Mouse (Mus musculus): ENCODE data around the gene Adgrl4.

The Adgrl4 gene

DNA sequence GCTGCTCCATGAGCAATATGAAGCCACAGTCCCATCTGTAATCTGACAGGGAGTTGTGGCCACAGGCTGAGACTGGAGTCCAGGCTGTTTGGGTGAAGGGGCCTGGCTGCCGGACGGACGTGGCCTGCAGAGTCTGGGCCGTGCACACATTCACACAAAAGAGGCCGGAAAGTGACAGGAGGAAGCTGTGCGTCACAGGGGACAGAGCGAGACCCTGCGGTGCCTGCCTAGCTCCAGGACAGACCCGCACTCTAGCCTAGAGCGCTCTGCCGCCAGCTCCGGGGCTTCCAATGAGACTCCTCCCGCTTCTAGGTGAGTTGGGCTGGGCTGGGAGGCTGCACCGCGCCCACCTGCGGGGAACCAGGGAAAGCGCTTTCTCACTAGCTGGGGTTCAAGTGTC is at the start of gene Adgrl4:
TSS of gene Adgrl4 (plus strand) at position 195 of the 400 bp plus-strand sequence.
- no peak for DNase-seq (ENCODE audit: inconsistent ontology term)

DNA sequence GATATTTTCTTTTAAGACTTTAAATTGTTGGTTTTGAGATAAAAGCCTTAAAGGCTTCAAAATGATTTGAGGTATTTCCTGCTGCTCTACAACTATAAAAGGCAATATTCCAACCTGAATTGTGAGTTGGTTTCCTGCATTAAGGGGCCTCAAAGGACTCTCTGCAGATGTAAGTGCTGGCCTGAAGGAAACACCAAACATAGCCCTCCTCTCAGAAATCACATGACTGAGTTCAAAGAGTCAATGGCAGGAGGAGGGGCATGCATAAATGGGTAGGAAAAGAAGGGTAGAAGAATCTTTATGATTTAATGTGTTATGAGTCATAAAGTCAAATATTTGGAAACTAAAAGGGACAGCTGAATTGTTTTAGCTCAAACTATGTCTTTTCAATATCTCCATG is 46.8 kb upstream of the Adgrl4 start:
- no peak for DNase-seq (ENCODE audit: inconsistent ontology term)

DNA sequence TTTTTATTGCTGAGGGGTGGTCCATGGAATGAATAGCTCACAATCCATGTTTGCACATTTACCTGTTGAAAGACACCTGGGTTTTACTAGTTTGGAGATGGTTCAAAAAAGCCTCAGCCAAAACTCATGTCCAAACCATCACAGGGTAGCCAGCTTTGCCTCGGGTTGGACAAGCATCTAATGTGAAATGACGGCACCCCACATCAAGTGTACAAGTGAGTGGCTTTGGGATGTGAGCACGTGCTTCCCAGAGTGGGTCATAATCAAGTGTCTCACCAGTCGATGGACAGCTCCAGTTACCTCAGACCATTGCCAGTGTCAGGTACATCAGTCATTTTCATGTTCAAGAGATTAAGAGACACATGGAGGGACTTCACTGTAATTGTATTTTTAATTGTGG is 44.8 kb upstream of the Adgrl4 start:
- no peak for DNase-seq (ENCODE audit: inconsistent ontology term)

DNA sequence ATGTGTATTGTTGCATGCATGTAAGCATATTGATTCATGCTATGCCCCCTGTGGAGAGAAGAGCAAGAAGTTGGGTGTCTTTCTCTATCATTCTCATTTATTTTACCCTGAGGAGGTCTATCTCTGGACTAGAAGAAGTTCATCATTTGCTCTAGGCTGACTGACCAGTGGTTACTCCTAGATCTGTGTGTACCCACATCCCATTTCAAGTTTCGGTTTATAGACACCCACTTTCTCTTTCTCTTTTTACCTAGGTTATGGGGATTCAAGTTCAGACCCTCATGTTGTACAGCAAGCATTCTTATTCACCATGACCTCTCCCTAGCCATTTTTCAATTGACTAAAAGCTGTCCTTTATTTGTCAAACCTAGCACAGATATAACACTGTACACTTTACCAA is 44.4 kb upstream of the Adgrl4 start:
- no peak for DNase-seq (ENCODE audit: inconsistent ontology term)

DNA sequence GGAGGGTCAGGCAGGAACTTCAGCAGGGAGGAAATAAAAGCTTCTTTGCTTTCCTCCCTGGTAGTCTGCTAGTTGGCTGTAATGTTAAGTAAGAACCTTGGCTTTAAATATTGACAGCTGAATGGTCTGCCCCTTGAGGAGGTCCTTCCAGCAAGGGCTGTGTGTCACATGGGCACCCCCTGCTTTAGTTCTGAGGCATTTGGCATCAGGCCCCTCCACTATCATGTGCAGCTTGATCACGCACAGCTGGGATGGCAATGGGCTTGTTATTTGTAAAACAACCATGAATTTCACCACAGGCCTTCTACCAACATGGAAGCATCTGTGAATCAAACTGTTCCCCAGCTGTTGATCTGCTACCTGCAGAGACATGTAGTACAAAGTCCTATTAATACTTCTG is 38.4 kb upstream of the Adgrl4 start:
- DNase-seq (ENCODE audit: inconsistent ontology term) = no peak

DNA sequence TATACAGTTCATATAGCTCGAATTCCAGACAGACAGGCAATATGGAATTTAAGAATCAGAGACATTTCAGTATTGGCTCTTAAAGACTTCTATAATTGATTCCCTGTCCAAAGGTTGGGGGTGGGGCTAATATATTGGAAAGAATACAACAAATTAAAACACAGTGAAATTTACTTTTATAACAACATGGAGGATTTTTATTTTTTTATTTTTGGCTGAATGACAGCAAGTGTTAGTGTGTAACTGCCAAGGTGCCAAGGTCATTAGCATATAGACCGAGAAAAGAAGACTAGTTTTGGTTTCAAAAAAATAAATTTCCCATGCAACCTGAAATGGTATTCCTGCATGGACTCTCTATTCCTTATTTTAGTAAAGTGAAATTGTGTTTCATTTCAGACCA is 26.7 kb upstream of the Adgrl4 start:
- DNase-seq (ENCODE audit: inconsistent ontology term) = no peak

DNA sequence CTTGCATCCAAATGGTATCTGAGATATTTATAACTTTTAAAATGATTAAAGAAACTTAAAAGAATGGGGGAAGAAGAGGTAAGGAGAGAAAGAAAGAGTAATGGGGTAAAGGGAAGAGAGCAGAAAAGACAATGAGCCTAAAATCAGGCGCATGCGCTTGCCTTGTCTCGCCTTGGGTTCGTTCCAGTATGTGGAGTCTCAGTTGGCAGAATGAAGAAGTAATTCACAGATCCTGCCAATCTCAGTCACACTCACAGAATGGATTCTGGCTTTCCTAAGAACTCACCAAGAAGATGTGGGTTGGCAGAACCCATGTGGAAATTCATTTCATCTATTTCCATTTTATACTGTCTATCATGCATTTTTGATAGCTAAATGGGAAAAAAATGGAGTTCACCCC is 26.2 kb upstream of the Adgrl4 start:
- no peak for DNase-seq (ENCODE audit: inconsistent ontology term)

DNA sequence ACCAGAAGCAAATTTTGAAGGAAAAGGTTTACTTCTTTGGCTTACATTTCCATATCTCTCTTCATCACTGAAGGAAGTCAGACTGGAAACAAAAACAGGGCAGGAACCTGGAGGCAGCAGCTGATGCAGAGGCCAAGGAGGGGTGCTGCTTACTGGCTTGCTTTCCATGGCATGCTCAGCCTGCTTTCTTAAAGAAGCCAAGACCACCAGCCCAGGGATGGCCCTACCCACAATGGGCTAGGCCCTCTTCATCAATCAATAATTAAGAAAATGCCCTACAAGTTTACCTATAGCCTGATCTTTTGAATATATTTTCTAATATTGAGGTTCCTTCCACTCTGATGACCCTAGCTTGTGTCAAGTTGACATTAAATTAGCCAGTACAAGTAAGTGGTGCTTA is 20.8 kb upstream of the Adgrl4 start:
- DNase-seq (ENCODE audit: inconsistent ontology term) = no peak

DNA sequence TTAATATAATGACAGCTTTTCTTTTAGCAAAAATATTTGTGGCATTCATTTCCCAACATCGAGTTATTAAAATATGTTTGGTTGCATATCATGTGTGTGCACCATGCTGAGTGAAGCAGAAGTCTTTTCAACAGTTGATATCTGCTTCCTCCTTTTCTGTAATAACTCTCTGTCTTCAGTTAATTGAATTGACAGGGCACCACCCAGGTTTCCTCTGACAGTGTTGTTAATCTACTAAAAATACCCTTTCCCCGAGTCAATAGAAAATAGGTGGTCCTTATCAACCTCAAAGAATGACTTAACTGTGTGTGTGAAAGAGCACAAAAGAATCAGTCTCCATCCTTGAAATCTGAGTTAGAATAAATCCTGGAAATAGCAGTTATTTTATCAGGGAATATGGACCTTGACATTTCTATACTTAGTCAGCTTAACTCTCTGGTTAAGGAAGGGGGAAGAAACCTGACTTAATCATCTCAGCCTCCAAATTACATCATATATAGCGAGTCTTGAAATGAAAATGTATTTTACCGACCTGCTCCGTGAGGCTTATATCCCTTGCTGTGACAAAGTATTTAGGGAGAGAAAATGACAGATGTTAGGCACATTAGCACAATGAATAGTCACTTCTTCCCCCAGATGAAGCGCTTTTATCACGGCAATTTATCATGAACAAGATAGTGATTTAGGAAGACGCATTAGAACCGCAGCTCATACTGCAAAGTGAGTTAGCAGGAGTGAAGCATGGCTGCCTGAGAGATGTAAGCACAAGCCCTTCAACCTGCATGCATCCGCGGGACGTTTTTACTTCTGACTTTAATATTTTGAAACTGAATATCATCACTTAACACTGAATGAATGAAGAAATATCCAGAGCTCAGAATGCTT is 19.8 kb upstream of the Adgrl4 start:
- DNase-seq (ENCODE audit: inconsistent ontology term) = peak; percentile 11

DNA sequence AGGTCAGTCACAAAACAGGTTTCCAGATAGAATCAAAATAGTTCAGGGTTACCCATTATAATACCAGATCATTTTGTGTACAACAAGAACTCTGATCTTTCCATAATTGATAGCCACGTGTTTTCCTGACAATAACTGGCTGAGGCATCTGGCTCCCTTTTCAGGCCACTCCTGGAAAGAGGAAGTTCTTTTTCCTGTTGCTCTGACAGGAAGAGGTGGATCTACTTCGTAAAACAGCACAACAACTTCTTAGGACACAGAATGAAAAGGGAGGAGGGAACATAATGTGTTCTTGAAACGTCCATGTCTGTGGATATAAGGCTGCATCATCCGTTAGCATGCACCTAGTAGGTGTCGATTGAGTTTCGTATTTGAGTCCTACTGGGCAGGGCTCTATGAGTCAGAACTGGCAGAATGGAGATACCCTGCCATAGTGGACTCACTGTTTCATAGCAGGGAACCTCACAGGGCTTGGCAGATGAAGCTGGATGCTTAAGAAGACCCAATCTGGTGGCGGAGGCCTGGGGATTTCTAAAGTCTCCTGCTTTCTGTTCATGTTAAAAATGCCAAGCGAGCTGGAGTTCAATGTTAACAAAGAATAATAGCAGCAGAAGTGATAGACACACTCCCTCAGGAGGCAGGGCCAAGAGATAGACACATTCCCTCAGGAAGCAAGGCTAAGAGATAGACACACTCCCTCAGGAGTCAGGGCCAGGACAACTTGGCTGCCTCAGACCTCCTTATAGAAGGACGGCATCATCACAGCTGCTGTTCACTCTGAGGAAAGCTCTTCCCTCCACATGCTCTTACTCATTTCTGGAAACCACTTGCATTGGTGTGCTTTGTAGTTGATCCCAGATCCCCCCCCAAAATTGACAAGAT is 13.1 kb upstream of the Adgrl4 start:
- DNase-seq (ENCODE audit: inconsistent ontology term) = no peak

DNA sequence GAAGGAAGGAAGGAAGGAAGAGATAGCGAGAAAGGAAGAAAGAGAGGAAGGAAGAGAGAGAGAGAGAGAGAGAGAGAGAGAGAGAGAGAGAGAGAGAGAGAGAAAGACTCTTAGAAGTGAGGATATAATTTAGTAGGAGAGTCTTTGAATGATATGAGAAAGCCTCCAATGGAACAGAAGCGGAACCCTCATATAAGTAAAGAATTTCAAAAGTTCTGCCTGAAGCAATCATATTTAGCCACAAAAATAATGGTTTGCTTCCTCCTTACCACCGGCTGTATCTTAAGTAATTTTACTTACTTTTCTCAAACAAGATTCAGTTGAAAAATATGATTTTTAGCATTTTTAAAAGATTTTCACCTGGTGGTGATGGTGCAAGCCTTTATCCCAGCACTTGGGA is 7.6 kb upstream of the Adgrl4 start:
- no peak for DNase-seq (ENCODE audit: inconsistent ontology term)

DNA sequence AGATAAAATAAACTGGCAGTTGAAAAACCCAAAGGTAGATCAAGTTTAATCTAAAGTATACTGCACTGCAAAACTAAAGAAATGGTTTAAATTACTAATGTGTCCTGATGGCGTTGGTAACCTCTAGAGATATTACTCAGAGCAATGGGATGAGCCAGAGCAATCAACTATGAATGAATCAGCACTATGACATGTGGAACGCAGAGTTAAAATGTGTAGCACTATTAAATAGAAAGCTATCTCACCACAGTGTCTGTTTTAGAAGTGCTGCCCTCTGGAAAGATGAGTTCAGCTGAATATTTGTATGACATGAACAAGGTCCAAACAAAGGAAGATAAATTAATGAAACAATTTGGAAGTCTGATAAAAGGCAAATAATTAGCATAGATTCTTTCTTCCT is 6.2 kb upstream of the Adgrl4 start:
- peak; percentile 75 for DNase-seq (ENCODE audit: inconsistent ontology term)

DNA sequence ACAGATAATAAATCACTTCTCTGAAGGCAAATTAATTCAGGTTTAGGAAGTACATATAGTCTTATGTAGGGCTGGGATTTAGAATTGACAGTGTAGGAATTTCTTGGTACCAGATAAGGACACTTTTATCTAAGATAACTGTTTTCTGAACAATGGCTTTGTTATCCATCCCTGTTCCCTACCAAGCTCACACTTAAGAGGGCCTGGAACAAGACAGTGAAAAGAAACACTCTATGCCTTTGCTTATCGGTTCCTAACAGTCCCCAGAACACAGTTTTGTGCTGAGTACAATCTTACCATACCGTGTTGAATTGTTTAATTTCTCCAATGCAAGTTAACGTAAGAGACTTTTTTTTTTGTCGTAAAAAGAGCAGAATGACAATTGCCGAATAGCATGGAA is 677 bp downstream of the Adgrl4 start:
- no peak for DNase-seq (ENCODE audit: inconsistent ontology term)

DNA sequence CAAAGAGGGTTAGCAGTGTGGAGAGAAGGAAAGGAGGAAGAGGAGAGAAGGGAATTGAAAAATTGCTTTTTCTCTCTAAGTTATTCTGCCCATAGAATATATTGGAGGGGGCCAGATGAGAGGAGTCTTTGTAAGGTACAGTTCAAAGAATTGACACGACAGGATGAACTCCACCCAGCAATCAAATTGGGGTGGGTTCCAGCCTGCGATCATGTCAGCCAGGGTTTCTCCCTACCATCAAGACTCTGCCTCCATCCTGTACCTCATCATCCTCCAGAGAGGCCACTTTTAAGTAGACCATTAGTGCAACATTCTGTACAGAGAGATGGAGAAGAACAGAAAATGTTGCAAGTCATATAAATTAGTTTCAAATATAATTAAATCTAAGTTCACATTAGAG is 2.3 kb downstream of the Adgrl4 start:
- no peak for DNase-seq (ENCODE audit: inconsistent ontology term)

DNA sequence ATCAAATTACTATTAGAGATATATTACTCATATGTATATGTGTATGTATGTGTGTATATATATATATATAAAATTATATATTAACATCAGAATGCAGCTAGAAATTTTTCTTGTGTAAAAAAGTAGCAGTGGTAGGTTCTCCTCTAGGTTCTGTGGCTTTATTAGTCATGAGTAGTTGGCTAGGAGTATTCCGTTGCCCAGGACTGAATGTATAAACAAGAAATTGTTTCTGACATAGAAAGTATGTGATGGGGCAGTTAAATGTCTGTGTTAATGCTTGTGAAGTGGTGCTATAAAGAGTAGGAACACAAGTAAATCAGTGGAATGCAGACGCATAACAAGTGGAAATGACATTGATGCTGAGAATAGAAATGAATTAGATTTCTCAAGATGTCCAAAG is 4.3 kb downstream of the Adgrl4 start:
- DNase-seq (ENCODE audit: inconsistent ontology term) = no peak

DNA sequence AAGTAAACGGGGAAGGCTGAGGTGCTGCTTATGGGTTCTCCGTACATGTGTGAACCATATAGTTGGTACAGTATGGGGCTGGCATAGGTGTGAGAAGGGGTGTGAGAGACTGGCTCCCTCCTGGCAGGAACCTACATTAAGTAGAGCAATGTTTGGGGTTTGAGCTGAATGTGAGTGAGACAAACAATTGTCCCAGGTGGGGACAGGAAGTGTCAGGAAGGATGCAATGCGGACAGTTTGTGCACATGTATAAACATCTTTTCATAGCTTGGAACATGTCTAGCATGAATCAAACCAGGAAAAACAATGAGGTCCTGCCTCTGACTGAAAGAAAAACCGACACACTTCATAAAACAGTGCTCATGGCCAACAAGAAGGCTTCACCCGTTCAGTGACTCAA is 5.8 kb downstream of the Adgrl4 start:
- DNase-seq (ENCODE audit: inconsistent ontology term) = no peak

DNA sequence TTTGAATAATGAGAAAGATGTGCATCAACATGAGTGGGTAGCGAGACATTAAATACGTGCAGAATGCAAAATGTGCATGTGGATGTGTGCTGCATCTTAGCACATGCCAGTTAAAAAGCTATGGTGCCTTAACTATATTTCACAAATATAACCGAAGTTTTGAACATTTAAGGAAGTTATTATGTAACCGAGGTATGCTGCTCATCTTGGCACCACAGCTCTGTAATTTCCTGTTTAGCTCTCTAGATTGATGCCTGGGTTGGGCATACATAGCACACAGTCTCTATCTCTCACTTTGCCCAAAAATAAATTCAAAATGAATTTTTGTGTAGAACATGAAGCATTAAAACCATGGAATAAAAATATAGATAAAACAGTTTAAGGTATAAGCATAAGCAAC is 6.6 kb downstream of the Adgrl4 start:
- no peak for DNase-seq (ENCODE audit: inconsistent ontology term)

DNA sequence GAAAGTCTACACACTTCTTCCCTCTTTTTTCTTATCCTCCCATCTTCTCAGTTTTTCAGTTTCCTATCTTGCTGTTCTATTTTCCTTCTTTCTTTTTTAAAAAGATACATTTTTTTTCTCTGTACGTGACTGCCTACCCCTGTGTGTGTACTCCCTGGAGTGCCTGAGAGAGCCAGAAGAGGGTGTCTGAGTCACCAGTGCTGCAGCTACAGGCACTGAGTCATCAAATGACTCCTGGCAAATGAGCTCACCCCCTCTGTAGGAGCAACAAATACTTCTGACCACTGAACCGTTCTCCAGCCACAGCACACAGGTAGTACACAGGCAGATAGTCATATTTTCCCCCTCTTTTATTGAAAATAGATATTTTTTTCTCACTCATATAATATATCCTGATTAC is 8.2 kb downstream of the Adgrl4 start:
- DNase-seq (ENCODE audit: inconsistent ontology term) = peak; percentile 70

DNA sequence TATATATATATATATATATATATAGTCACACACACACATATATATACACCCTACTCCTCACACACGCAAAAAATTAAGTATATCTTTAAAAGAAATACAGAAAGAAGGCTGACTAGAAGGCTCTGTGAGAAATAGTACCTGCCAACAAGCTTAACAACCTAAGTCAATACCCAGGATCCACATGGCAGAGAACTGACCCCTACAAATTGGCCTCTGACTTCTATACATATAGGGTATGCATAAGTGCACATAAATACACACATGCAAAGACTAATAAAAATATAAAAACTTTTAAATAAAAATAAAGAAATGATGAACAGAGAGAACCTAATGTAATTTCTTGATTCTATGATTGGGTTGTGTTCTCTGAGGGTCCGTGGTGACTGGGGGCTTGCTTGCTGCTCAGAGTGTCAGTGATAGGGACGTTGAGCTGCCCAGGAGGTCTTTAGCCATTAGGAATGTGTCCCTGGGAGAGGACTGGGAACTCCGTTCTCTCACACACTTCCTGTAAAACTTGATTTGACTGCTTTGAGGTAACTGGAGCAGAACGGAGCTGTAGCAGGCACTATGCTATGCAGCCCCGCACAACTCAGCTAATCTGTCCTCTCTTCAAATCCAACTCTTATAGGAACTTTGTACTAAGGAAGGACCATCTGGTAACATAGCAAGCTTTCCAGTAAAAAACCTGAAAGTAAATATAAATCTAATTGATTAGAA is 17.5 kb downstream of the Adgrl4 start:
- no peak for DNase-seq (ENCODE audit: inconsistent ontology term)

DNA sequence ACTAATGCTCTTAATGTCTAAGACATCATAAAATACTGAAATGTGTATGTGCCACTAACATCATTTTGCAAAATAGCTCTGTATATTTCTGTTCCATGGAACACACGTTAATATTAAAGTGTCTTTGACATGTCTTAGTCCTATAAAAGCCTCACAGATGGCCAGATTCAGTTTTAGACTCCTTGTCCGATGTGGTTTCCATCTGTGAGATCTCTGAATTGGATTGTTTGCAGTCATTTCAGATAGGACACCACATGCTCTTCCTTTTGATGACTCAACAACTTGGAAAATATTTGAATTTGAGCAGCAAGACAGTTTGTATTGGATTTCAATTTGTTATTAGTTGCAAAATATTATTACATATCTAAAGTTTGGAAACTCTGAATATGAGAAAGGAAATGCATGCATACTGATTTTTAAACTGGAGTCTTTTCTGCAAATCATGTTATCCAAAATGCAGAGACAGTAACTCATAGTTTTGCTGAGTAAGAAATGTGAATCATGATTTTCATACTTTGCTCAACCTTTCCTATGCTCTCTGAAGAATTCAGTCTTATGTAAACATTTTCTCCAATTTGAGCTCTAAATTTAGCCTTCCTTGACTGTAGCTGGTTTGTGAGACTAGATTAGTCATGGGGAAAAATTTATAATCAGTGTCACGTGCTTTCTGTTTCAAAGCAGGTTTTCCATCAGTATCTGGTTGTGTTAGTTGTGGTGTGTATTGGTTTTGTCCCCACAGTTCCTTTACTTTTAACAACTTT is 21.9 kb downstream of the Adgrl4 start:
- DNase-seq (ENCODE audit: inconsistent ontology term) = peak; percentile 61

DNA sequence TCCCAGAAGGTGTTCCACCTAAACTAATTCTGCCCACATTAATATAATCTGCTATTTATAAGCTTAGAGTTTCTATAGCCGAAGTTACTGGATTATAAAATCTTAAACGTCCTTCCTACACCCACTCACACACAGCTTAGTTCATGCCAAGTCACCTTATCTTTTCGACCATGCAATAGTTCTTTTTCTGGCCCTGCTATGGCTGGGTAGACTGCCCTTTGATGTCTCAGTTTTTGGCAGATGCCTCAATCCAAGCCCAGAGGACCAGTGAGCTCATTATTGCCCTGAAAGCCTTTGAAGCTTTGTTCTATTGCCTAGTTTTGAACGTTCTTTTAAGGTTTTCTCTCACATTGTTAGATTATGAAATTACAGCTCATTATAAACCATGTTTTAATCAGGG is 27.5 kb downstream of the Adgrl4 start:
- peak; percentile 34 for DNase-seq (ENCODE audit: inconsistent ontology term)

DNA sequence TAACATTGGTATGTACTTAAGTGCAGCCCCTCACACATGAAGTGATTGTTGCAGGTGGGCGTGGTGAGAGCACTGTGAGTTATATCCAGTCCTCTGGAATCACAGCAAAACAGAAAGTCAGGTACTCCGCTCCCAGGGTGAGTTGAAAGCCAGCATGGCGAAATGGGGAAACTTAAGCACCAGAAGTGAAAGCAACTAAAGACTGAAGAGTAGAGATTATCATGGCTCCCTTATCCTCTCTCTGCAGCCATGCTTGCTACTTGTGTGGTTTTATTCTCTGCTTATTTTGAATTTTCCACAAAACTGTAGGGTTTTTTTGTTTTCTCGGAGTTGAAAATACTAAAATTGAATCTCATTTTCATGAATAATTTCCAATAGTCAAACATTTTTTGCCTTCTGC is 51.2 kb downstream of the Adgrl4 start:
- no peak for DNase-seq (ENCODE audit: inconsistent ontology term)
